Mouse (Mus musculus) layer of hippocampus, adult 11-12 months (tissue): ENCODE results near the gene Olfr930.

Experiments used
- DNase-seq: peaks from one replicate; pipeline ENCODE4 v3.0.0; 2022; ENCODE audit warnings: low spot score

Gene Olfr930

DNA sequence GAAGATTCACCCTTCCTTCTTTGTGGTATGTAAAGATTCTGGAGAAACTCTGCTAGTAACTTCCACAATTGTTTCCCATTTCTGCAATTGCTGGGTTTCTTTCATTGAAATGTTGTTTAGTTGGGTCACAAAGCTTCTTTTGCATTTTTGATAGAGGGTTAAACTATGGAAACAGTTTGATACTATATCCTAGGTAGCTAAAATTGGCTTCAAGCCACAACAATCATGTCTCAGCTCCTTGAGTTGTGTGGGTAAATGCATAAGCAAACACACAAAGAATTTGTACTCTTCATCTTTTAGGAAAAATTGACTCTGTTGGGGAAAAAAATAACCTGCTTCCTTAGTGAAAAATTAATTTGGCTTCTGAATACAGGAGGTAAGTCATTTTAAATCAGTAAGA, at the start of gene Olfr930:
Gene Olfr930, plus strand, starts transcription at position 301 of the 400 bp plus-strand sequence.
- no peak for DNase-seq

GRCm38 (mm10) chr9:38953401-38954123, 24.0 kb downstream of the Olfr930 start:
- peak; percentile 4 for DNase-seq

DNA sequence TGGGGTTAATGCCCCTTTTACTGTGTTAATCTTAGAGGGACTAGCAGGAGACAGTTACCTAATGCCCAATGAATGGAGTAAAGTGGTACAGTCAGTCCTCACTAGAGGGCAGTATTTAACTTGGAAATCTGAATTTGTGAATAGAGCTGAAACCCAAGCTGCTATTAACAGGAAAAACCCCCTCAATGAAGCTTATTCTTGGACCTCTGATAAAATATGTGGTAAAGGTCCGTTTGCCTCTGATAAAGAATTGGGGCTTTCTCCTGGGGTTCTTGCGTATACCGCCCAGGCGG, 24.5 kb downstream of the Olfr930 start:
- no peak for DNase-seq

- DNase-seq, result no peak
Observed at GRCm38 (mm10) chr9:38972013-38972412, 42.4 kb downstream of the Olfr930 start, which contains the start of gene Olfr933. Gene Olfr933, plus strand, starts transcription at chr9:38972313.
